Mouse (Mus musculus): Measurements from ENCODE around the gene Ccp110.

Gene Ccp110

GRCm38 (mm10) chr7:118728846-118729587 lies 16.7 kb downstream of the Ccp110 start:
- CTCF ChIA-PET, result no interaction called here

GRCm38 (mm10) chr7:118731781-118732180 lies 19.4 kb downstream of the Ccp110 start:
- CTCF ChIA-PET, result no interaction called here

GRCm38 (mm10) chr7:118733225-118733624 lies 20.9 kb downstream of the Ccp110 start:
- CTCF ChIA-PET, result no interaction called here

- CTCF ChIA-PET, result interaction anchor here (0.8 kb wide), 1 partner anchor 544 kb away, joined by 17 read pairs; no protein-coding TSS in a partner anchor
These were observed 26.4 kb downstream of the Ccp110 start for GRCm38 (mm10) chr7:118738730-118739129.

GRCm38 (mm10) chr7:118739975-118740531 lies 27.7 kb downstream of the Ccp110 start, which contains the start of gene Vps35l:
Gene Vps35l (plus strand): TSS chr7:118740226.
- CTCF ChIA-PET, result interaction anchor here (0.9 kb wide), 1 partner anchor 256 kb away, joined by 3 read pairs; no protein-coding TSS in a partner anchor

- CTCF ChIA-PET, result interaction anchor here (0.9 kb wide), 1 partner anchor 255 kb away, joined by 3 read pairs; no protein-coding TSS in a partner anchor
These were observed 28.4 kb downstream of the Ccp110 start for GRCm38 (mm10) chr7:118740532-118741338.

GRCm38 (mm10) chr7:118742278-118742677 lies 29.9 kb downstream of the Ccp110 start:
- CTCF ChIA-PET, result no interaction called here

- CTCF ChIA-PET, result no interaction called here
These were observed 32.4 kb downstream of the Ccp110 start for GRCm38 (mm10) chr7:118744766-118745165.

- CTCF ChIA-PET, result no interaction called here
These were observed 35.7 kb downstream of the Ccp110 start for GRCm38 (mm10) chr7:118747891-118748672.

GRCm38 (mm10) chr7:118749706-118750105 lies 37.4 kb downstream of the Ccp110 start:
- CTCF ChIA-PET, result no interaction called here

GRCm38 (mm10) chr7:118751625-118752024 lies 39.3 kb downstream of the Ccp110 start:
- CTCF ChIA-PET, result interaction anchor here (0.6 kb wide), 1 partner anchor 240 kb away, joined by 5 read pairs; no protein-coding TSS in a partner anchor

- CTCF ChIA-PET, result no interaction called here
These were observed 43.4 kb downstream of the Ccp110 start for GRCm38 (mm10) chr7:118755756-118756155.

- CTCF ChIA-PET, result interaction anchor here (0.6 kb wide), 2 partner anchors 15 to 239 kb away, joined by 3 to 5 read pairs; no protein-coding TSS in a partner anchor
These were observed 44.3 kb downstream of the Ccp110 start for GRCm38 (mm10) chr7:118756490-118757265.

- CTCF ChIA-PET, result no interaction called here
These were observed 46.0 kb downstream of the Ccp110 start for GRCm38 (mm10) chr7:118758369-118758768.

GRCm38 (mm10) chr7:118759372-118759771 lies 47.0 kb downstream of the Ccp110 start:
- CTCF ChIA-PET, result no interaction called here

- CTCF ChIA-PET, result no interaction called here
These were observed 51.6 kb downstream of the Ccp110 start for GRCm38 (mm10) chr7:118763939-118764338.

- CTCF ChIA-PET, result no interaction called here
These were observed 52.4 kb downstream of the Ccp110 start for GRCm38 (mm10) chr7:118764725-118765124.

- CTCF ChIA-PET, result interaction anchor here (0.5 to 1.8 kb wide), 6 partner anchors 9 to 389 kb away, joined by 3 to 16 read pairs (median 3); no protein-coding TSS in a partner anchor
These were observed 53.3 kb downstream of the Ccp110 start for GRCm38 (mm10) chr7:118765604-118766003.

GRCm38 (mm10) chr7:118766119-118766833 lies 53.9 kb downstream of the Ccp110 start:
- CTCF ChIA-PET, result interaction anchor here (0.5 to 1.8 kb wide), 7 partner anchors 8 to 388 kb away, joined by 3 to 16 read pairs (median 3); no protein-coding TSS in a partner anchor

- CTCF ChIA-PET, result interaction anchor here (1.2 to 1.8 kb wide), 2 partner anchors 8 to 230 kb away, joined by 3 to 8 read pairs; no protein-coding TSS in a partner anchor
These were observed 54.5 kb downstream of the Ccp110 start for GRCm38 (mm10) chr7:118766834-118767224.
